9 mouse cellular contexts compared by ENCODE assay signal in genomic region chr2:132282453-132283174, GRCm38 (mm10). TPM values are rescaled to one million over a fixed set of nuclear protein-coding genes. Genes with fewer than 3 reads are reported as not detected.
DNase-seq lines count a peak whose midpoint lies in the region; ATAC-seq and TF ChIP-seq lines count a peak whose summit lies in the region.
"Had no signal": no experiment of that assay in that cellular context is flagged by ENCODE, and none has a peak within 500 bp of the region (broad histone marks: within the 10 kb centered on the region; RNA-seq: fewer than 3 reads in every experiment).

No protein-coding gene starts in this region.

- peaks cover 59% of the 10 kb centered on the region for H3K4me1 ChIP-seq in kidney, embryonic 15.5 days
- peaks cover 19% of the 10 kb centered on the region for H3K4me1 ChIP-seq in cortical plate, adult 2 months (ENCODE audit: control insufficient read depth, insufficient read depth, low read length)
- H3K4me1 ChIP-seq in hindbrain, embryonic 12.5 days: peaks cover 27% of the 10 kb centered on the region
- peaks cover 41% of the 10 kb centered on the region for H3K4me1 ChIP-seq in midbrain, embryonic 12.5 days
- peaks cover 39% of the 10 kb centered on the region for H3K4me1 ChIP-seq in thymus, adult 2 months (replicated peaks; ENCODE audit: control insufficient read depth, insufficient read depth, low read length)

- H3K4me3 ChIP-seq in kidney, embryonic 15.5 days (replicated peaks): no peak overlapping the region
- H3K4me3 ChIP-seq in cortical plate, adult 2 months (ENCODE audit: insufficient read depth, low read length): no peak overlapping the region
- H3K4me3 ChIP-seq in hindbrain, embryonic 12.5 days: no peak overlapping the region
- no peak overlapping the region for H3K4me3 ChIP-seq in midbrain, embryonic 12.5 days
- H3K4me3 ChIP-seq in thymus, adult 2 months (ENCODE audit: control insufficient read depth, insufficient read depth, low read length): no peak overlapping the region

- no peak overlapping the region for H3K9ac ChIP-seq in kidney, embryonic 15.5 days
- no peak overlapping the region; the same call in 1 of the 2 replicates for H3K9ac ChIP-seq in hindbrain, embryonic 12.5 days
- H3K9ac ChIP-seq in midbrain, embryonic 12.5 days (replicated peaks): no peak overlapping the region

- H3K36me3 ChIP-seq in kidney, embryonic 15.5 days: no peaks in the 10 kb centered on the region
- no peaks in the 10 kb centered on the region for H3K36me3 ChIP-seq in hindbrain, embryonic 12.5 days
- no peaks in the 10 kb centered on the region for H3K36me3 ChIP-seq in midbrain, embryonic 12.5 days
- H3K36me3 ChIP-seq in thymus, adult 2 months (ENCODE audit: control insufficient read depth, insufficient read depth, low read length): no peaks in the 10 kb centered on the region

- no peak for TF ChIP-seq POLR2A in cortical plate, adult 2 months (IDR thresholded peaks at IDR 0.05; ENCODE audit: extremely low read depth, insufficient read depth, low read length)
- TF ChIP-seq POLR2A in thymus, adult 2 months (IDR thresholded peaks at IDR 0.05; ENCODE audit: control insufficient read depth, extremely low read depth, insufficient read depth, low read length, poor library complexity): no peak

- no peak for DNase-seq in kidney, postnatal 14 days
- DNase-seq in thymus, adult 2 months: no peak
- no peak for DNase-seq in thymus, postnatal 10 days (ENCODE audit: low spot score in 2 of 2)
- DNase-seq in layer of hippocampus, adult 8-10 months (ENCODE audit: low spot score in 2 of 2): no peak

- H3K27me3 ChIP-seq in kidney, embryonic 15.5 days: no peaks in the 10 kb centered on the region
- H3K27me3 ChIP-seq in hindbrain, embryonic 12.5 days: no peaks in the 10 kb centered on the region
- peaks cover 20% of the 10 kb centered on the region for H3K27me3 ChIP-seq in midbrain, embryonic 12.5 days
- no peaks in the 10 kb centered on the region for H3K27me3 ChIP-seq in thymus, adult 2 months (ENCODE audit: control insufficient read depth, insufficient read depth, low read length)
- H3K27me3 ChIP-seq: Patski had no signal

- H3K27ac ChIP-seq in kidney, embryonic 15.5 days: peak overlapping the region; percentile 83
- H3K27ac ChIP-seq in cortical plate, adult 2 months (ENCODE audit: insufficient read depth, low read length): 0 out of 2 replicates have a peak overlapping the region, but pooled peaks have one; percentile 52
- peak overlapping the region; percentile 26; the same call in 1 of the 2 replicates for H3K27ac ChIP-seq in hindbrain, embryonic 12.5 days
- peak overlapping the region; percentile 64; the same call in 1 of the 2 replicates for H3K27ac ChIP-seq in midbrain, embryonic 12.5 days (replicated peaks)
- no peak overlapping the region for H3K27ac ChIP-seq in thymus, adult 2 months (ENCODE audit: control insufficient read depth, insufficient read depth, low read length)

- TF ChIP-seq CTCF in cortical plate, adult 2 months (IDR thresholded peaks at IDR 0.05; ENCODE audit: extremely low read depth, insufficient read depth, low read length): no peak
- no peak for TF ChIP-seq CTCF in thymus, adult 2 months (IDR thresholded peaks at IDR 0.05; ENCODE audit: borderline replicate concordance, control insufficient read depth, extremely low read depth, insufficient read depth, low read length, poor library complexity)

- WGBS in kidney, embryonic 15.5 days: 48% methylated on average over 12 of the region's 12 CpGs
- 41% methylated on average over 12 of the region's 12 CpGs for WGBS in hindbrain, embryonic 12.5 days
- WGBS in midbrain, embryonic 12.5 days: 11% methylated on average over 12 of the region's 12 CpGs
- WGBS in thymus, adult 2 months: 70% methylated on average over 12 of the region's 12 CpGs

- ATAC-seq in kidney, embryonic 15.5 days (replicated peaks; ENCODE audit: low FRiP score): no peak
- ATAC-seq in hindbrain, embryonic 12.5 days (ENCODE audit: low FRiP score): no peak
- ATAC-seq in midbrain, embryonic 12.5 days (ENCODE audit: low FRiP score, low read depth): peak; percentile 59; the same call in 1 of the 2 replicates
- ATAC-seq: Patski had no signal

- H3K9me3 ChIP-seq in kidney, embryonic 15.5 days (replicated peaks): no peaks in the 10 kb centered on the region
- 0 out of 2 replicates have a peak, but pooled peaks cover 4% of the 10 kb centered on the region for H3K9me3 ChIP-seq in hindbrain, embryonic 12.5 days (replicated peaks)
- peaks cover 3% of the 10 kb centered on the region; the same call in 1 of the 2 replicates for H3K9me3 ChIP-seq in midbrain, embryonic 12.5 days

- H3K4me2 ChIP-seq in kidney, embryonic 15.5 days: no peak overlapping the region
- H3K4me2 ChIP-seq in hindbrain, embryonic 12.5 days (replicated peaks): no peak overlapping the region
- peak overlapping the region; percentile 22 for H3K4me2 ChIP-seq in midbrain, embryonic 12.5 days (replicated peaks)

RNA-seq across cellular contexts. Expression of gene Cds2, which starts 19.7 kb away (rescaled TPM):
- 19.8 and 30.2 TPM in 2 replicates for polyA plus RNA-seq in kidney, embryonic 15.5 days (2015; fragmentation: Nextera tagmentation; extraction: Ambion mirVana)
- 144 and 149 TPM in 2 replicates for polyA plus RNA-seq in cortical plate, adult 2 months (2012; rRNA removed)
- 41.6 and 43.7 TPM in 2 replicates for polyA plus RNA-seq in hindbrain, embryonic 12.5 days (2016; fragmentation: Nextera tagmentation; extraction: Ambion mirVana)
- 33.5 and 34.7 TPM in 2 replicates for polyA plus RNA-seq in midbrain, embryonic 12.5 days (2016; fragmentation: Nextera tagmentation; extraction: Ambion mirVana)
- polyA plus RNA-seq in thymus, adult 2 months (2012; rRNA removed): 74.7 and 77.9 TPM in 2 replicates
- 100 to 1,000 TPM; 242 to 286 (median 261) TPM for total RNA-seq in layer of hippocampus, adult 8-10 months (2022)

RNA-seq across cellular contexts. Expression of gene Pcna, which starts 29.5 kb away (rescaled TPM):
- 263 and 284 TPM in 2 replicates for polyA plus RNA-seq in kidney, embryonic 15.5 days (2015; fragmentation: Nextera tagmentation; extraction: Ambion mirVana)
- polyA plus RNA-seq in cortical plate, adult 2 months (2012; rRNA removed): 64.2 and 66.3 TPM in 2 replicates
- polyA plus RNA-seq in hindbrain, embryonic 12.5 days (2016; fragmentation: Nextera tagmentation; extraction: Ambion mirVana): 173 and 178 TPM in 2 replicates
- polyA plus RNA-seq in midbrain, embryonic 12.5 days (2016; fragmentation: Nextera tagmentation; extraction: Ambion mirVana): 261 and 265 TPM in 2 replicates
- polyA plus RNA-seq in thymus, adult 2 months (2012; rRNA removed): 382 and 470 TPM in 2 replicates
- 10 to 100 TPM; 49.3 to 54.8 (median 50.2) TPM for total RNA-seq in layer of hippocampus, adult 8-10 months (2022)

RNA-seq across cellular contexts. Expression of gene Tmem230, which starts 35.0 kb away (rescaled TPM):
- polyA plus RNA-seq in kidney, embryonic 15.5 days (2015; fragmentation: Nextera tagmentation; extraction: Ambion mirVana): 44.3 and 45.8 TPM in 2 replicates
- 56.5 and 58.8 TPM in 2 replicates for polyA plus RNA-seq in cortical plate, adult 2 months (2012; rRNA removed)
- polyA plus RNA-seq in hindbrain, embryonic 12.5 days (2016; fragmentation: Nextera tagmentation; extraction: Ambion mirVana): 56.5 and 60.9 TPM in 2 replicates
- polyA plus RNA-seq in midbrain, embryonic 12.5 days (2016; fragmentation: Nextera tagmentation; extraction: Ambion mirVana): 54.7 and 57.2 TPM in 2 replicates
- polyA plus RNA-seq in thymus, adult 2 months (2012; rRNA removed): 75.0 and 82.6 TPM in 2 replicates
- total RNA-seq in layer of hippocampus, adult 8-10 months (2022): 10 to 100 TPM; 26.4 to 34.7 (median 31.1) TPM
